Mouse (Mus musculus) hindbrain, embryonic 14.5 days (tissue): Measurements from ENCODE around the gene 9030025P20Rik. TPM values are rescaled to one million over a fixed set of nuclear protein-coding genes. Genes with fewer than 3 reads are reported as not detected.
"Not testable (repeated sequence)": the region's sequence is repeated elsewhere in the genome, so short reads cannot be mapped to it uniquely, and the experiment has no call there.

ENCODE experiments used
- ATAC-seq: fragments of 200-750 bp; cut with Nextera tagmentation; 2 replicates; pipeline ENCODE4 v1.8.0; 2017; ENCODE audit warnings: moderate number of reproducible peaks, mild to moderate bottlenecking, moderate TSS enrichment, moderate library complexity; ENCODE audit not compliant: low FRiP score
- DNase-seq: peaks from one replicate; pipeline ENCODE4 v3.0.0-alpha.2; 2015; ENCODE audit warnings: low spot score
- H3K27ac ChIP-seq: fragments of 300-500 bp; sonication (generic); 2 replicates; pipeline ENCODE4 v1.5.1; 2014; ENCODE audit warnings: mild to moderate bottlenecking, moderate library complexity
- H3K27me3 ChIP-seq: fragments of 300-500 bp; sonication (generic); 2 replicates; pipeline ENCODE4 v1.6.1; 2014; ENCODE audit warnings: mild to moderate bottlenecking, low read length, mixed read lengths; ENCODE audit not compliant: control insufficient read depth, insufficient read depth
- H3K36me3 ChIP-seq: fragments of 300-500 bp; sonication (generic); replicated peaks from 2 replicates; pipeline ENCODE4 v1.6.1; 2014; ENCODE audit not compliant: control insufficient read depth, insufficient read depth
- H3K4me1 ChIP-seq: fragments of 300-500 bp; sonication (generic); replicated peaks from 2 replicates; pipeline ENCODE4 v1.6.1; 2014; ENCODE audit warnings: antibody characterized with exemption, low read length, mixed read lengths; ENCODE audit not compliant: control insufficient read depth, insufficient read depth
- H3K4me2 ChIP-seq: fragments of 300-500 bp; sonication (generic); replicated peaks from 2 replicates; pipeline ENCODE4 v1.6.1; 2014; ENCODE audit warnings: mild to moderate bottlenecking, moderate library complexity
- H3K4me3 ChIP-seq: fragments of 300-500 bp; sonication (generic); replicated peaks from 2 replicates; pipeline ENCODE4 v1.5.1; 2014; ENCODE audit warnings: mild to moderate bottlenecking, low read length
- H3K9ac ChIP-seq: fragments of 300-500 bp; sonication (generic); 2 replicates; pipeline ENCODE4 v1.6.1; 2014
- H3K9me3 ChIP-seq: fragments of 300-500 bp; sonication (generic); 2 replicates; pipeline ENCODE4 v1.6.1; 2016; ENCODE audit warnings: low read length; ENCODE audit not compliant: control insufficient read depth
- WGBS: fragments of 180-500 bp; shearing (Covaris S2); extraction: QIAGEN DNeasy Blood & Tissue Kit; methylation state at CpG from one replicate; pipeline ENCODE4 v1.1.7; 2014; 5-methylcytosine and 5-hydroxymethylcytosine counted together
- polyA plus RNA-seq: library from polyadenylated mRNA; unstranded; fragments of >200 nt; fragmentation: Nextera tagmentation; extraction: Ambion mirVana; gene quantifications from 2 replicates; pipeline ENCODE4 v1.2.1, GENCODE M21; 2014

9030025P20Rik gene
- polyA plus RNA-seq, 1 experiment from 2014 or later: 7.5 TPM

DNA sequence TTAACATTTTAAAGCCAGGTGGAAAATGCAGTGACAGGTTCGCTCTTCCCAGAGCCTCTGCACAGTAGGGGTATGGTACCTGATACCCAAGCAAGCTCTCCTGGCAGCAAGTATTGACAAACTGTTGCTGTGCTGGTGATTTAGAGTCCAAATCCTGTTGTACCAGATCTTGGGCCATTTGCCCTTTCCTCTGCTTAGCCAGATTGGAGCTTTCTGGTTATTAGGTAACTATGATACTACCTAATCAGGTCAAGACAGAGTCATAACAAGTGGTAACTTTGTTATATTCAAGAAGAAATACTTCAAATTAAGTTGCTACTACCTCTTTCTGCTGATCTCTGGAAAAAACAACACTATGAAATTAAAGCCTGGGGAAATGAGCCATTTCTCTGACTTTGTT is 33.7 kb upstream of the 9030025P20Rik start:
- H3K4me3 ChIP-seq: peak overlapping the region; percentile 94; the same call in 1 of the 2 replicates

DNA sequence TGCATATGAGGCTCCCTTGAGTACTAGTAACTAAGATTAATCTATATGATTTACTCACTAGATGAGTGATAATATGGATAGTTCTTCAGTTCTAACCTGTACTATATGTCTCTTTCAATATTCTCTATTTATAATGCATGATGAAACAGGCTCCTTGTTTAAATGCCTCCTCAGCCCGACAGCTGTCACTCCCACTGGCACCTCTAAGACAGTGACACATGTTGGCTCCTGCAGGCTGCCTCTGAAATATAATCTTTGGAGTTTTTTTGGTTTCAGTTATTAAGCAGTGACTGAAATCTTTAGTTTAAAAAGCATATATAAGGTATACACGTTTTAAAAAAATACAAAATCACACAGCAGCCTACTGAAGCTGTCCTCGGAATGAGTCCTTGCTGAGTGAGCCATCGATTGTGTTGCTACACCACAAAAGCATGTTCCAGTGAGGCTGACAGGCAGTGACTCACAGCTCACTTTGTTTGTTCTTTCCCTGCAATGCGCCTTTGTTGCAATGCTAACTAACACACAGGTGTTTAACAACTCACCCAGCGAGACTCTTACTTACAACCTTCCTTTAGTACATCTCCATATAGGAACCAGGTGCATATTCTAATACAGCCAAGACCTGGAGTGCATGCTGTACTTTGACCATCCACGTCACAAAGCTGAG is 29.0 kb upstream of the 9030025P20Rik start:
- 91% methylated on average over 7 of the region's 7 CpGs for WGBS
- Histone ChIP-seq H3K9ac (no peak overlapping the region), H3K27ac (no peak overlapping the region), H3K4me2 (no peak overlapping the region), H3K27me3 (no peaks in the 10 kb centered on the region), H3K4me1 (peaks cover 11% of the 10 kb centered on the region; the same call in 1 of the 2 replicates), H3K9me3 (no peaks in the 10 kb centered on the region), H3K4me3 (no peak overlapping the region), H3K36me3 (peaks cover 82% of the 10 kb centered on the region)
- DNase-seq (no peak), ATAC-seq (no peak)

More for the DNA sequence above, 33.7 kb upstream of the 9030025P20Rik start:
- no peaks in the 10 kb centered on the region for H3K9me3 ChIP-seq
- no peaks in the 10 kb centered on the region for H3K27me3 ChIP-seq
- ATAC-seq (no peak), DNase-seq (no peak)
- WGBS: 89% methylated on average over 1 of the region's 1 CpGs
- H3K36me3 ChIP-seq: peaks cover 41% of the 10 kb centered on the region
- H3K4me2 ChIP-seq: peak overlapping the region; percentile 88
- H3K4me1 ChIP-seq: peaks cover 23% of the 10 kb centered on the region
- H3K27ac ChIP-seq: no peak overlapping the region
- no peak overlapping the region for H3K9ac ChIP-seq

DNA sequence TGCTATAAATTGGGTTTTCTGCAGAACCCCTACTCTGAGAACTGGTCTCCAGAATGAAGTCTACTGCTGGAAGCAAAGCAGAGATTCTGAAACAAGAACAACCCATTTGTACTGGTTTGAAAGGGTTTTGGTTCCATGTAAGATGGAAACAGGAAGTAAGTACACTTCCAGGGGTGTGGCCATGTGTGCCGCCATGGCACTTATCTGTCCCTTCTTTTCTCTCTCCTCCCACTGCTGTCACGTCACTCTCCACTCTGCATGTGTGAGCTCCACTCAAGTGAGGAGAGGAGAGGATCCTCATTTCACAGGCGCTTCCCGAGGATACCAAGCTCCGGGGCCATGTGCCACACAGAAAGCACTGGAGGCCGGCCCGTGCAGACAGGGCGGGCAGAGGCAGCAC is 24.8 kb upstream of the 9030025P20Rik start:
- ATAC-seq (no peak), DNase-seq (no peak)
- Histone ChIP-seq H3K4me3 (no peak overlapping the region), H3K36me3 (peaks cover 70% of the 10 kb centered on the region), H3K4me2 (no peak overlapping the region), H3K27me3 (no peaks in the 10 kb centered on the region), H3K27ac (no peak overlapping the region), H3K9ac (no peak overlapping the region), H3K9me3 (no peaks in the 10 kb centered on the region), H3K4me1 (no peaks in the 10 kb centered on the region)
- WGBS: 95% methylated on average over 8 of the region's 8 CpGs

DNA sequence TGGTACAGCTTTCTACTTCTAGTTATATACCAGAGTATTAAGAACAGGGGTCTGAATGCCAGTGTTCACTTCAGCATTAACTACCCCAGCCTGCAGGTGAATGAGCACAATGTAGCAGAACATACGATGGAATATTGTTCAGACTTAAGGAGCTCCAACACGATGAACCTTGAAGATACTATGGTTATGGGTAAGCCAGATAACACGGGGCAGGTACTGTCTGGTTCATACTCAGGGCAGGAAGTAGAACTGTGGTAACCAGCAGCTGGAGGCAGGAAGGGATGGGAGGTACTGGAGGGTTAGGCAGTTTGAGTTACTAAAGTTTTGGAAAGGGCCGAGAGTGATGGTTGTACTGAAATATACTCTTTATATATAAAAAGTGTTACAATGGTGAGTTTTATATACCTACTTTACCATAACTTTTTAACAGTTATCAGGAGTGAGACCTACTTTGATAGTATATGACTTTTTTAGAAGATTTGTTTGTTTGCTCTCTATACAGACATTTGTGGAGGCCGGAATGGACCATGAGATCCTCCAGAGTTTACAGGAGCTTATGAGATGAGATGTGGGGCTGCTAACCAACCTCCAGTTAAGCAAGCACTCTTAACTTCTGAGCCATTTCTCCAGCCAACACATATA is 19.5 kb upstream of the 9030025P20Rik start:
- DNase-seq (peak; percentile 18), ATAC-seq (no peak)
- H3K4me3 ChIP-seq: no peak overlapping the region
- WGBS: 94% methylated on average over 5 of the region's 5 CpGs
- no peak overlapping the region for H3K9ac ChIP-seq
- no peak overlapping the region for H3K27ac ChIP-seq
- H3K27me3 ChIP-seq: no peaks in the 10 kb centered on the region
- H3K4me1 ChIP-seq: peaks cover 12% of the 10 kb centered on the region
- H3K4me2 ChIP-seq: no peak overlapping the region
- no peaks in the 10 kb centered on the region for H3K9me3 ChIP-seq
- H3K36me3 ChIP-seq: peaks cover 26% of the 10 kb centered on the region

DNA sequence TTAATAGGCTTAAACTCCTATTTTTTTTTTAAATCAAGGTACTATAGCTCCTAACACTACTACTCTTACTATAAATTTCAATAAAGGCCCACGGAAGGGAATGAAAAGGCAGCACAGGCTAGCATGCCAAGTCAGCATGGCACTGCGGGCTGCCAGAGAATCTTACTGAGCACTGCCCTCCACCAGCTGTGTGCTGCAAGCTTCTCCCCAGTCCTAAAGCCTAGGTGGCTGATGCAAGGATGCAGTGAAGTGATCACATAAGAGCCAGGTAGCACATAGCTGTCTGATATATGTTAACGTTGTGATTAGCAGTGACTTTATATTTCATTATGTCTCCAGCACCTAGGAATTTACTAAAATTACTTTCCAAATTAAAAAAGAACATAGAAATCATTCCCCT is 18.3 kb upstream of the 9030025P20Rik start:
- DNase-seq (no peak), ATAC-seq (no peak)
- no peaks in the 10 kb centered on the region for H3K27me3 ChIP-seq
- H3K4me1 ChIP-seq: peaks cover 12% of the 10 kb centered on the region
- peaks cover 15% of the 10 kb centered on the region; the same call in 1 of the 2 replicates for H3K36me3 ChIP-seq
- no peak overlapping the region for H3K27ac ChIP-seq
- H3K4me2 ChIP-seq: peak overlapping the region; percentile 99
- H3K4me3 ChIP-seq: peak overlapping the region; percentile 22
- 30% methylated on average over 3 of the region's 3 CpGs for WGBS
- peak overlapping the region; percentile 39; the same call in 1 of the 2 replicates for H3K9ac ChIP-seq
- H3K9me3 ChIP-seq: no peaks in the 10 kb centered on the region

DNA sequence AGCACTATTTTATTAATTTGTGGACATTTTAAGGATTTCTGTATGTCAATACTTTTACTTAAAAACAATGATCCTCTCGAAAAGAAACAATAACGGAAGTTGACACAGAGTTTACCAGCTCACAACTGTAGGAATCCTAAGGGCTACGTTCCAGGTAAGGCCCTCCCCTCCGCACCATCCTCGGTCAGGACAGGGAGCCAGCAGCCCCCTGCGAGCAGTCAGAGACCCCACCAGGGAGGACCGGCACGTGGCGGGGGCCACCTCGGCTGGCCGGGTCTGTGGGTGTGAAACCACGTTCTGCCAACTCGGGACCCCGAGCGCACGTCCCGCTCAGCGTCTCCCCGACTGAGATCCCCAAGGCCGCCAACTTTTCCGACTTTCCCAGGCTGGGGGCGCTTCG is 17.7 kb upstream of the 9030025P20Rik start:
- DNase-seq (no peak), ATAC-seq (peak; percentile 8; the same call in 1 of the 2 replicates)
- H3K4me1 ChIP-seq: peaks cover 12% of the 10 kb centered on the region
- H3K36me3 ChIP-seq: peaks cover 15% of the 10 kb centered on the region; the same call in 1 of the 2 replicates
- H3K9ac ChIP-seq: peak overlapping the region; percentile 73
- 2% methylated on average over 15 of the region's 23 CpGs for WGBS
- no peaks in the 10 kb centered on the region for H3K27me3 ChIP-seq
- H3K9me3 ChIP-seq: no peaks in the 10 kb centered on the region
- peak overlapping the region; percentile 69 for H3K4me3 ChIP-seq
- H3K4me2 ChIP-seq: peak overlapping the region; percentile 99
- no peak overlapping the region for H3K27ac ChIP-seq

DNA sequence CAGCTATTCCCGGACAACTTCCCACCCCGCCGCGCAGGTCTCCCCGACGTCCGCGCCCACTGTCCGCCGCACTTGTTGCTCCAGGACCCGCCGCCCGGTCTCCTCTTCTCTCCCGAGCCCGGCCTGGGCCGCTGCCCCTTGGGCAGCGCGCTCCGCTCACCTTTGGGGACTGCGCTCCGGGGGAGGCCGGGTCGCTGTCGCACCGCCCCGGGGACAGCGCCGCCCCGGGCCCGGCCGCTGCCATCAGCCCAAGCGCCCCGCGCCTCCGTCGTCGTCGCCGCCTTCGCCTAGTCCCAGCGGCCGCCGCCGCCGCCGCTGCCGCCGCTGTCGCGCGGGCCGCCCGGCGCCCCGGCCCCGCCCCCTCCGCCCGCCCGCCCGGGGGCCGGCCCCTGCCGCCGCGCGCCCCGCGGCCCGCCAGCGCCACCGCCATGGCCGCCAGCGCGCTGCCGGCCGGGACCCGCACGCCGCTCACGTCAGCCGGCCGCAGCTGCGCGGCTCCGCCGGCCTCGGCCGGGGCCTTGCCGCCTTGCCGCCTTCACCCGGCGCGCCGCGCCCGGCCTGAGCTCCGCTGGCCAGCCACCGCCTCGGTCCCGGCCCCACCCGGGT is 17.2 kb upstream of the 9030025P20Rik start, which contains the start of gene Phf10:
TSS of gene Phf10 (minus strand) at position 323 of the 606 bp plus-strand sequence.
- Histone ChIP-seq H3K4me1 (peaks cover 12% of the 10 kb centered on the region), H3K4me2 (peak within 1 kb of the TSS; percentile 99), H3K36me3 (peaks cover 15% of the 10 kb centered on the region; the same call in 1 of the 2 replicates), H3K9ac (peak within 1 kb of the TSS; percentile 73), H3K4me3 (peak within 1 kb of the TSS; percentile 69)
- not testable (repeated sequence) for DNase-seq, H3K27me3 ChIP-seq, H3K27ac ChIP-seq, H3K9me3 ChIP-seq
- WGBS: under 1% methylated on average over 48 of the region's 100 CpGs
- peak; percentile 84 for ATAC-seq

DNA sequence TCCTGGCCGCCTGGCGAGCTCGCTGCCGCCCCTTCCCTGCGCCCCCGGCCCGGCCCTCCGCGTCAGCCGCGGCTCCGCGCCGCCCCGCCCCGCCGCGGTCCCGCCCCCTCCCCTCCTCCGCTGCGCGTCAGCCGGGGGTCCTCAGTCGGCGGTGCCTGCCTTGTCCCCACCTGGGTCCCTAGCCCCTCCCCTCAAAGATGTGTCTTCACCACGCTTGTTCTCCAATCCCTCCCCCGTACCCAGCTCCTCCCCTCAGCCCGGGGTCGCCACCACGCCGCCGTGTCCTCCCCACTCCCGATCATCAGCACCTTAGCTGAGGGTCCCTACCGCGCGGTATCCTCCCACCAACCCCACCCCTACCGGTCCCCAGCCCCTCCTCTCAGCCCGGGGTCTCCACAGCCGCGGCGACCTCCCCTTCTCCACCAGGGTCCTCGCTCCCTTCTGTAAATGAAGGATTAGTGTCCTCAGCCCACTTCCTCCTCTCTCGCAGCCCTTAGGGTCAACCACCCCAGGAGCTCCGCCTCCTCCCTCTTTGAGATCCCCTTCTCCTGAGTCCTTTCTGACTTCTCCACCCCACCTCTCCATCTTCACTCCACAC is 16.6 kb upstream of the 9030025P20Rik start:
- H3K4me1 ChIP-seq: peaks cover 12% of the 10 kb centered on the region
- no CpG with 5 or more reads among the region's 44 CpGs for WGBS
- ATAC-seq: peak; percentile 93

DNA sequence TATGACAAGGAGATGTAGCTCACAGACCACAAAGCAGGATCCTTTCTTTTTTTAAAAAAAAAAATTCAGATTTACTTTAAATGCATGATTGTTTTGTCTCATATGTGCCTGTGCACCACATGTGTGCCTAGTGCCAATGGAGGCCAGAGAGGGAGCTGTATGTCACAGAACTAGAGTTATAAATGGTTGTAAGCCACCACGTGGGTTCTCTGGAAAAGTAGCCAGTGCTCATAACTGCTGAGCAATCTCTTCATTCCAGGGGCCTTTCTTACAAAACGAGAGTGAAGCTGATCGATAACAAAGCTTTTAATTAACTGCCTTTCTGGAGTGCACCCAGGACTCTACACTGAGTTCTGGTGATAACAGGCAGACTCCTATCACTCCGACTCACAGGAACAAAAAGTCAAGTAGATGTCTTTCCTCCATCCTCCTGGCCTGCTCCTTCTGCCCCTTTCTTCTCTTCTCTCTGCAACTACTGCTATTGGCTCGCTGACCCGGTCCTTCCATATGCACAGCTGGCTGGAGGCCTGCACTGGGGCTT is 9.8 kb upstream of the 9030025P20Rik start:
- not testable (repeated sequence) for H3K27me3 ChIP-seq, H3K9ac ChIP-seq, ATAC-seq, H3K27ac ChIP-seq, DNase-seq, H3K4me3 ChIP-seq, H3K36me3 ChIP-seq, H3K4me2 ChIP-seq, H3K9me3 ChIP-seq, H3K4me1 ChIP-seq
- WGBS: no CpG with 5 or more reads among the region's 6 CpGs

More for the DNA sequence above, 16.6 kb upstream of the 9030025P20Rik start:
- H3K36me3 ChIP-seq: peaks cover 15% of the 10 kb centered on the region; the same call in 1 of the 2 replicates
- not testable (repeated sequence) for H3K4me3 ChIP-seq, H3K27me3 ChIP-seq, DNase-seq, H3K9ac ChIP-seq, H3K4me2 ChIP-seq, H3K27ac ChIP-seq, H3K9me3 ChIP-seq
